Mouse (Mus musculus) heart, embryonic 10.5 days (tissue): ENCODE data around the gene Cnn2. TPM values are rescaled to one million over a fixed set of nuclear protein-coding genes. Genes with fewer than 3 reads are reported as not detected.

ENCODE experiments used
- DNase-seq: peaks from one replicate; pipeline ENCODE4 v3.0.0-alpha.2; 2017; ENCODE audit warnings: low spot score
- H3K27ac ChIP-seq: fragments of 300-500 bp; sonication (generic); 2 replicates; pipeline ENCODE4 v1.5.1; 2016; ENCODE audit warnings: mild to moderate bottlenecking
- H3K27me3 ChIP-seq: fragments of 300-500 bp; sonication (generic); 2 replicates; pipeline ENCODE4 v1.6.1; 2016; ENCODE audit warnings: mild to moderate bottlenecking; ENCODE audit not compliant: poor library complexity, insufficient read depth, severe bottlenecking
- H3K36me3 ChIP-seq: fragments of 300-500 bp; sonication (generic); 2 replicates; pipeline ENCODE4 v1.6.1; 2016; ENCODE audit warnings: mild to moderate bottlenecking, moderate library complexity
- H3K4me1 ChIP-seq: fragments of 300-500 bp; sonication (generic); 2 replicates; pipeline ENCODE4 v1.6.1; 2016; ENCODE audit warnings: mild to moderate bottlenecking
- H3K4me3 ChIP-seq: fragments of 300-500 bp; sonication (generic); 2 replicates; pipeline ENCODE4 v1.5.1; 2016; ENCODE audit warnings: mild to moderate bottlenecking, moderate library complexity
- H3K9me3 ChIP-seq: fragments of 300-500 bp; sonication (generic); 2 replicates; pipeline ENCODE4 v1.6.1; 2016; ENCODE audit warnings: mild to moderate bottlenecking, moderate library complexity
- WGBS: fragments of 180-500 bp; shearing (Covaris S2); methylation state at CpG from one replicate; pipeline ENCODE4 v1.1.7; 2016; 5-methylcytosine and 5-hydroxymethylcytosine counted together
- polyA plus RNA-seq: library from polyadenylated mRNA; unstranded; fragments of >200 nt; fragmentation: Nextera tagmentation; extraction: Ambion mirVana; gene quantifications from 2 replicates; pipeline ENCODE4 v1.2.1, GENCODE M21; 2016

Gene Cnn2
- polyA plus RNA-seq, 1 experiment from 2014 or later, result 408 TPM

- H3K36me3 ChIP-seq, result peaks cover 32% of the 10 kb centered on the region
- H3K27me3 ChIP-seq, result peaks cover 49% of the 10 kb centered on the region
- no peak for DNase-seq
- H3K4me1 ChIP-seq, result peaks cover 37% of the 10 kb centered on the region
- 4% methylated on average over 15 of the region's 15 CpGs for WGBS
- peak overlapping the region; percentile 85 for H3K27ac ChIP-seq
- peak overlapping the region; percentile 68 for H3K4me3 ChIP-seq
- no peaks in the 10 kb centered on the region for H3K9me3 ChIP-seq
Observed at GRCm38 (mm10) chr10:79997819-79998218, 9.4 kb downstream of the Cnn2 start.

- 71% methylated on average over 9 of the region's 9 CpGs for WGBS
- Histone ChIP-seq H3K9me3 (no peaks in the 10 kb centered on the region), H3K36me3 (0 out of 2 replicates have a peak, but pooled peaks cover 3% of the 10 kb centered on the region), H3K27ac (no peak overlapping the region), H3K4me1 (peaks cover 39% of the 10 kb centered on the region), H3K4me3 (no peak overlapping the region), H3K27me3 (peaks cover 88% of the 10 kb centered on the region)
- DNase-seq, result no peak
Observed at GRCm38 (mm10) chr10:80001945-80002344, 13.6 kb downstream of the Cnn2 start.

- WGBS, result 25% methylated on average over 21 of the region's 21 CpGs
- Histone ChIP-seq H3K4me1 (peaks cover 32% of the 10 kb centered on the region), H3K4me3 (peak overlapping the region; percentile 20), H3K36me3 (0 out of 2 replicates have a peak, but pooled peaks cover 3% of the 10 kb centered on the region), H3K27ac (peak overlapping the region; percentile 32), H3K9me3 (no peaks in the 10 kb centered on the region), H3K27me3 (peaks cover 96% of the 10 kb centered on the region)
- DNase-seq, result no peak
Observed at GRCm38 (mm10) chr10:80002829-80003228, 14.4 kb downstream of the Cnn2 start.

GRCm38 (mm10) chr10:80003374-80004232 lies 15.2 kb downstream of the Cnn2 start:
- Histone ChIP-seq H3K27ac (peak overlapping the region; percentile 48; the same call in 1 of the 2 replicates), H3K4me3 (peak overlapping the region; percentile 20; the same call in 1 of the 2 replicates), H3K36me3 (peaks cover 7% of the 10 kb centered on the region), H3K27me3 (peaks cover 91% of the 10 kb centered on the region), H3K4me1 (peaks cover 24% of the 10 kb centered on the region), H3K9me3 (no peaks in the 10 kb centered on the region)
- 50% methylated on average over 9 of the region's 9 CpGs for WGBS
- DNase-seq, result no peak

GRCm38 (mm10) chr10:80004233-80004705 lies 15.9 kb downstream of the Cnn2 start:
- no peak overlapping the region for H3K27ac ChIP-seq
- WGBS, result 90% methylated on average over 8 of the region's 8 CpGs
- no peak overlapping the region for H3K4me3 ChIP-seq
- H3K9me3 ChIP-seq, result no peaks in the 10 kb centered on the region
- no peak for DNase-seq
- H3K27me3 ChIP-seq, result peaks cover 84% of the 10 kb centered on the region
- H3K4me1 ChIP-seq, result peaks cover 23% of the 10 kb centered on the region
- H3K36me3 ChIP-seq, result peaks cover 13% of the 10 kb centered on the region

DNA sequence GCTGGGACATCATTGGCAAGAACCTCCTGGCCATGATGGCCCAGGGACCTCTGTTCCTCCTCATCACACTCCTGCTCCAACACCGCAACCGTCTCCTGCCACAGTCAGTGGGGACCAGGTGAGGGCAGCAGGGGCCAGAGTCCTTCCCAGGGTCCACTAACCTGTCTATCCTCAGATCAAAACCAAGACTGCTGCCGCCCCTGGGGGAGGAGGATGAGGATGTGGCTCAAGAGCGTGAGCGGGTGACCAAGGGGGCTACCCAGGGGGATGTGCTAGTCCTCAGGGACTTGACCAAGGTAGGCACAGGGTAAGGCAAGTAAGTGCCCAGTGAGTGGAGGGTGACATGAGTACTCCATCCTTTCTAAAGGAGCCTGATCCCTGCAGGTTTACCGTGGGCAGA lies 23.4 kb downstream of the Cnn2 start:
- peak overlapping the region; percentile 19; the same call in 1 of the 2 replicates for H3K4me3 ChIP-seq
- H3K4me1 ChIP-seq, result peaks cover 28% of the 10 kb centered on the region
- peaks cover 61% of the 10 kb centered on the region for H3K27me3 ChIP-seq
- H3K27ac ChIP-seq, result no peak overlapping the region
- peaks cover 17% of the 10 kb centered on the region; the same call in 1 of the 2 replicates for H3K9me3 ChIP-seq
- peaks cover 44% of the 10 kb centered on the region for H3K36me3 ChIP-seq
- 84% methylated on average over 6 of the region's 6 CpGs for WGBS
- no peak for DNase-seq

DNA sequence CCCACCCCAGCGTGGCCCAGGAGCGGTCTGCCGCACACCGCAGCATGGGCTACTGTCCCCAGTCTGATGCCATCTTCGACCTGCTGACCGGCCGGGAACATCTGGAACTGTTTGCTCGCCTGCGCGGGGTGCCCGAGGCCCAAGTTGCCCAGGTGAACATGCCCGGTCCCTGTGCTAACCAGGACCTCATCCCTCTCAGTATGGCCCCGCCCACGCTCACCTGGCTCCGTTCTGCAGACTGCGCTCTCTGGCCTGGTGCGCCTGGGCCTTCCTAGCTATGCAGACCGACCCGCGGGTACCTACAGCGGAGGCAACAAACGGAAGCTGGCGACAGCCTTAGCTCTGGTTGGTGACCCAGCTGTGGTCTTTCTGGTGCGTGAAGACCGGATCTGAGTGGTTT lies 25.2 kb downstream of the Cnn2 start:
- H3K27me3 ChIP-seq, result peaks cover 48% of the 10 kb centered on the region
- no peak overlapping the region; the same call in 1 of the 2 replicates for H3K4me3 ChIP-seq
- WGBS, result 32% methylated on average over 25 of the region's 25 CpGs

GRCm38 (mm10) chr10:80014484-80015290 lies 26.3 kb downstream of the Cnn2 start:
- Histone ChIP-seq H3K27me3 (peaks cover 48% of the 10 kb centered on the region), H3K4me3 (no peak overlapping the region)

More for the DNA sequence above, 25.2 kb downstream of the Cnn2 start:
- H3K27ac ChIP-seq, result peak overlapping the region; percentile 12; the same call in 1 of the 2 replicates
- H3K36me3 ChIP-seq, result peaks cover 40% of the 10 kb centered on the region
- no peak for DNase-seq
- H3K9me3 ChIP-seq, result peaks cover 17% of the 10 kb centered on the region; the same call in 1 of the 2 replicates
- H3K4me1 ChIP-seq, result peaks cover 41% of the 10 kb centered on the region

DNA sequence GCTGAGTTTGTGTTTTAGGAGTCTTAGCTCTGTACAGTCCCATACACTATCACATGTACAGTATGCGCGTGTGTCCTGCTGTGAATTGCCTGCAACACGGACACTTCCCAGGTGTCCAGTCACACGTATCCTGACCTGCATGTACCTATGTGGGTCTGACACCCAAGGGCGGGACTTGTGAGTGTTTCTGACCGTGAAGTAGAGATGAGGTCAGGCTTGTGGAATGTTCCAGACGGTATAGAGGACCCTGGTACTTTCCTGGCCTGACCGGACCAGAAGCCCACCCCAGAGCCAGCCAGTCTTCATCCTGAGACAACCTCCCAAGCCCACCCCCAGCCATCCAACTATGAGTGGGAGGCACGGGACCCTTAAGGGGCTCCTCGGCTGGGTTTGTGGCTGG lies 27.2 kb downstream of the Cnn2 start:
- peaks cover 23% of the 10 kb centered on the region for H3K36me3 ChIP-seq
- H3K4me1 ChIP-seq, result peaks cover 60% of the 10 kb centered on the region
- no peak overlapping the region for H3K27ac ChIP-seq
- peaks cover 7% of the 10 kb centered on the region; the same call in 1 of the 2 replicates for H3K9me3 ChIP-seq
- WGBS, result 70% methylated on average over 10 of the region's 10 CpGs
- no peak overlapping the region for H3K4me3 ChIP-seq
- DNase-seq, result no peak
- peaks cover 48% of the 10 kb centered on the region for H3K27me3 ChIP-seq

More at GRCm38 (mm10) chr10:80014484-80015290, 26.3 kb downstream of the Cnn2 start:
- Histone ChIP-seq H3K36me3 (peaks cover 30% of the 10 kb centered on the region), H3K27ac (no peak overlapping the region), H3K4me1 (peaks cover 51% of the 10 kb centered on the region), H3K9me3 (peaks cover 16% of the 10 kb centered on the region; the same call in 1 of the 2 replicates)
- WGBS, result 21% methylated on average over 28 of the region's 28 CpGs
- no peak for DNase-seq

- Histone ChIP-seq H3K4me3 (no peak within 1 kb of the TSS), H3K4me1 (peaks cover 67% of the 10 kb centered on the region), H3K27me3 (peaks cover 48% of the 10 kb centered on the region), H3K9me3 (no peaks in the 10 kb centered on the region), H3K27ac (peak within 1 kb of the TSS; percentile 7; the same call in 1 of the 2 replicates), H3K36me3 (peaks cover 18% of the 10 kb centered on the region)
- DNase-seq, result no peak
- WGBS, result 43% methylated on average over 11 of the region's 11 CpGs
Observed at GRCm38 (mm10) chr10:80016511-80016910, 28.1 kb downstream of the Cnn2 start, which contains the start of gene Arhgap45. Gene Arhgap45, plus strand, starts transcription at chr10:80016653.

DNA sequence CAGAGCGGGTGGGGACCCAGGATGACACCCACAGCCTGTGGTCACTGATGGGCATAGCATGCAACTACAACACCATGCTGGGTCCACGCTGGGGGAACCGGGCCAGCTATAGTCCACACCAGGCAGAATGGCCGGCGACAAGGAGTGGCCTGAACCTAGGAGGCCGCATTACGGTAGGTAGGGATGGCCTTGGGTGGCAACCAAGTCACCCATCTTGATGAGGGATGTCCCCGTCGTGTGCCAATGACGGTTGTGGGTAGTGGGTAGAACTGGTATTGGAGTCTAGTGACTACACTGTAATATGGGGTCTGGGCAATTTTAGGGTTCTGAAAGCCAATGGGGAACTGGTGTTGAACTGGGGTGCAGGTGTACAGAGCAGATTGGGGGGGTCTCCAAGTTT lies 28.5 kb downstream of the Cnn2 start:
- H3K4me3 ChIP-seq, result no peak overlapping the region

DNA sequence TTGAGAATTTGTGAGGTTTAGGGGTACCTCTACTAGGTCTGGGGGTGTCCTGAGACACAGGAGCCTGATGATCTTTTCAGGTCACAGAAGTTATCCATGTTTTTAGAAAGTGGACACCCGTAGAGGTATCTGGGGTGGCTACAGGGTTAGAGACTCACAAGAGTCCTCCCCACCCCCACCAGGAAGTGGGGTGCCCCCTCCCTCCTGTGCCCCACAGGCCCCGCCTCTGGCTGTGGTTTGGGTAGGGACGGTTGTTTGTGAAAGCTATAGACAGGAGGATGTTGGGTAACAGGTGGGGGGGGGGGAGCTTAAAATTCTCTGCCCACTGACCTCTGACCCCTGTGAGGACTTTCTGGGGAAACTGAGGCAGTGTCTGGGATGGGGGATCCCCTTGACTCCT lies 29.0 kb downstream of the Cnn2 start:
- no peak overlapping the region for H3K4me3 ChIP-seq
- peaks cover 40% of the 10 kb centered on the region for H3K27me3 ChIP-seq
- peak overlapping the region; percentile 9; the same call in 1 of the 2 replicates for H3K27ac ChIP-seq
- H3K9me3 ChIP-seq, result no peaks in the 10 kb centered on the region
- 75% methylated on average over 3 of the region's 3 CpGs for WGBS
- peaks cover 18% of the 10 kb centered on the region for H3K36me3 ChIP-seq
- peaks cover 67% of the 10 kb centered on the region for H3K4me1 ChIP-seq
- DNase-seq, result no peak

More for the DNA sequence above, 28.5 kb downstream of the Cnn2 start:
- WGBS, result 85% methylated on average over 10 of the region's 10 CpGs
- Histone ChIP-seq H3K27me3 (peaks cover 44% of the 10 kb centered on the region), H3K27ac (0 out of 2 replicates have a peak overlapping the region, but pooled peaks have one; percentile 7), H3K36me3 (peaks cover 17% of the 10 kb centered on the region), H3K9me3 (no peaks in the 10 kb centered on the region), H3K4me1 (peaks cover 67% of the 10 kb centered on the region)
- DNase-seq, result no peak
